Comparison of ENCODE assay signal across 32 mouse cellular contexts in genomic region chr12:92919920-92920319, GRCm38 (mm10).
"Had no signal": no experiment of that assay in that cellular context is flagged by ENCODE, and none has a peak within 500 bp of the region (broad histone marks: within the 10 kb centered on the region; RNA-seq: fewer than 3 reads in every experiment).

No protein-coding gene starts in this region.

- H3K4me3 ChIP-seq: left cerebral cortex, adult 2 months; limb, embryonic 12.5 days; limb, embryonic 13.5 days; limb, embryonic 15.5 days; liver, embryonic 12.5 days; liver, embryonic 13.5 days; liver, embryonic 15.5 days; lung, embryonic 15.5 days; megakaryocyte, embryonic 14.5 days; midbrain, embryonic 10.5 days; midbrain, embryonic 12.5 days; midbrain, embryonic 13.5 days; midbrain, embryonic 15.5 days; myocyte; neural tube, embryonic 12.5 days had no signal

- H3K9ac ChIP-seq: limb, embryonic 12.5 days; limb, embryonic 13.5 days; limb, embryonic 15.5 days; liver, embryonic 12.5 days; liver, embryonic 13.5 days; liver, embryonic 14.5 days; liver, embryonic 15.5 days; liver, postnatal 0 days; lung, embryonic 14.5 days; lung, embryonic 15.5 days; midbrain, embryonic 12.5 days; midbrain, embryonic 13.5 days; midbrain, embryonic 15.5 days; neural tube, embryonic 12.5 days had no signal

- H3K27me3 ChIP-seq: limb, embryonic 12.5 days; limb, embryonic 13.5 days; limb, embryonic 15.5 days; liver, embryonic 12.5 days; liver, embryonic 13.5 days; liver, embryonic 15.5 days; lung, embryonic 15.5 days; megakaryocyte, embryonic 14.5 days; midbrain, embryonic 12.5 days; midbrain, embryonic 13.5 days; midbrain, embryonic 15.5 days; neural tube, embryonic 12.5 days had no signal

- H3K4me2 ChIP-seq: limb, embryonic 12.5 days; limb, embryonic 13.5 days; limb, embryonic 15.5 days; liver, embryonic 11.5 days; liver, embryonic 12.5 days; liver, embryonic 13.5 days; liver, embryonic 15.5 days; lung, embryonic 14.5 days; lung, embryonic 15.5 days; midbrain, embryonic 11.5 days; midbrain, embryonic 12.5 days; midbrain, embryonic 13.5 days; midbrain, embryonic 15.5 days; neural tube, embryonic 12.5 days had no signal

- ATAC-seq: liver, embryonic 12.5 days; liver, postnatal 0 days; lung, postnatal 0 days; midbrain, embryonic 13.5 days; midbrain, embryonic 15.5 days; midbrain, embryonic 16.5 days had no signal

- DNase-seq: left cerebral cortex, postnatal 4 days; liver; liver, embryonic 13.5 days; liver, postnatal 0 days; lung, adult 18-20 months; lung, adult 2 months; lung, embryonic 14.5 days; lung, postnatal 10 days; lung, postnatal 14 days; lung, postnatal 36 days; lung, postnatal 4 days; midbrain, embryonic 14.5 days had no signal

- H3K9me3 ChIP-seq: limb, embryonic 12.5 days; limb, embryonic 13.5 days; limb, embryonic 15.5 days; liver, embryonic 12.5 days; liver, embryonic 13.5 days; liver, embryonic 15.5 days; lung, embryonic 15.5 days; megakaryocyte, embryonic 14.5 days; midbrain, embryonic 10.5 days; midbrain, embryonic 12.5 days; midbrain, embryonic 13.5 days; midbrain, embryonic 15.5 days; neural tube, embryonic 12.5 days had no signal

- H3K36me3 ChIP-seq: limb, embryonic 12.5 days; limb, embryonic 13.5 days; limb, embryonic 15.5 days; liver, embryonic 12.5 days; liver, embryonic 13.5 days; liver, embryonic 15.5 days; lung, embryonic 15.5 days; midbrain, embryonic 10.5 days; midbrain, embryonic 12.5 days; midbrain, embryonic 13.5 days; midbrain, embryonic 15.5 days; neural tube, embryonic 12.5 days had no signal

- H3K4me1 ChIP-seq: limb, embryonic 12.5 days; limb, embryonic 13.5 days; limb, embryonic 15.5 days; liver, embryonic 12.5 days; liver, embryonic 13.5 days; liver, embryonic 15.5 days; lung, embryonic 15.5 days; megakaryocyte, embryonic 14.5 days; midbrain, embryonic 10.5 days; midbrain, embryonic 12.5 days; midbrain, embryonic 15.5 days; neural tube, embryonic 12.5 days had no signal

- H3K27ac ChIP-seq: left cerebral cortex, adult 2 months; limb, embryonic 12.5 days; limb, embryonic 13.5 days; limb, embryonic 15.5 days; liver, embryonic 12.5 days; liver, embryonic 13.5 days; liver, embryonic 14.5 days; liver, embryonic 15.5 days; lung, embryonic 15.5 days; macrophage; midbrain, embryonic 10.5 days; midbrain, embryonic 12.5 days; midbrain, embryonic 13.5 days; midbrain, embryonic 15.5 days; neural tube, embryonic 12.5 days had no signal
